Mouse (Mus musculus) ovary, postnatal 10 days (tissue): ENCODE measurements around the gene Stpg1.

Experiments
- DNase-seq: peaks from one replicate; pipeline ENCODE4 v3.0.0; 2022; ENCODE audit warnings: low spot score

Gene Stpg1

DNA sequence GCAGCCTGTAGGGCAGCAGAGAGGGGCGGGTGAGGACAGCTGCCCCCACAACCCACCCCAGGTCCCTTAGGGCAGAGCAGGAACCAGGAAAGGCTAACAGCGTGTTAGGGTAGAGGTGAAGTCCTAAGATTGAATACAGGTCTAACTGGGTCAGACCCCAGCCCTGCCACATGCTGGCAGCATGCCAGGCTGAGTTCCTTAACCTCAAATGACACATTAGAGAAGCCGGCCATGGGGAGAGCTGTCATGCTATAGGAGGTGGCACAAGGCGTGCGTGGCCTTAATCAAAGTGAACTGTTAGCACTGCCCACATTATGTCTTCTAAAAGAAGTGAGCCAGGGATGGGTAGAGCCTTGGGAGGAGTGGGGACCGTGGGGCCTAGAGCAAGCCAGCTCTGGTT is 54.7 kb downstream of the Stpg1 start:
- DNase-seq, result no peak

DNA sequence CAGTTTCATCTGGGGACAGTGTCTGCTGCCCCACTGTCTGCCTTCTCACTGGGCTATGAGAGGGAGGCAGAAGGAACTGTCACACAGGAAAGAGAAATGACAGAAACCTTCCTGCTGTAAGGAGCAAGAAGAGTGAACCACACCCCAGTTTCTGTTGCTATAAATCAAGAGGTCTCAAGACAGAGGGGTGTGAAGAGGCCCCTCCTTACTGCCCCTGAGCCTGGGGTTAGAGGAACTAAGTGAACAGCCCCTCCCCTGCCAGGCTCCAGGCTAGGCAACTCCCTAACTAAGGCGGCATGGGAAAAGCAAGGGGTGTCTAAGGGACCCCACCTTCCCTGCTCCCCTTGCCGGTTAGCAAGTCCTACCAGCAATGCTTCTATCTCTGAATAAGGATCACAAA is 69.2 kb downstream of the Stpg1 start:
- DNase-seq, result no peak

DNA sequence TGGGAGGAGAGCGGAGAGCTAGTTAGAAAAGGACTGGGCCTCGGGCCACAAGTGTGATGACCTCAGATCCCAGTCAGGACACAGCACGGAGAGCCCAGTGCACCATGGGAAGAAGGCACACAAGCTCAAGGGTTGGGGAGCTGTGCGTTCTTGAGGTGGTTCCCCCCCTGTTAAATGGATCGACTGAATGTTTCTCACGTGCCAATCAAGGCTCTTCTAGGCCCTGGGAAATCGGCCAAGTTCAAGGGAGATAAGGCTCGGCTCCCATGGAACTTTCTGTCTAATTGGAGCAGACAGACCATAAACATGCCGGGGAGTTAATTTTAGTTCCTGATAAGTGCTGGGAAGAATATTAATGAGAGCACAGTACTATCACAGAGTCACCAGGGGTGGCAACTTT is 70.8 kb downstream of the Stpg1 start:
- no peak for DNase-seq

DNA sequence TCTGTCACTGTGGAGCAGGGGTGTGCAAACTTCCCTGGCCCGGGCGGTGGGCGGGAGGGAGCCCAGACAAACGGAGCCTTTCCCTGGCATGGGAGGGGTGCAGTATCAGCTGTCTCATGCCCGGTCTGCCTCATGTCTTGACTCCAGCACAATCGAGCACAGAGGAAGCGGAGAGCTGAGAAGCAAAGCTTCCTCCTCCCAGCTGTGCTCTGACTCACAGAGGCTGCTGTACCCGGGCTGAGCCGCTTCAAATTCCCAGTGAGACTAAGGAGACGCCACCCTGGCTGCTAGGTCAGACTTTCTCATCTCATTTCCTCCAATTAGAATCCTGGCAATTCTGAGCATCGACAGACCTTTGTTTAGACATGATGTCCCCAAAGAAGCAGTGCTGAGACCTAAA is 72.5 kb downstream of the Stpg1 start:
- DNase-seq, result no peak

DNA sequence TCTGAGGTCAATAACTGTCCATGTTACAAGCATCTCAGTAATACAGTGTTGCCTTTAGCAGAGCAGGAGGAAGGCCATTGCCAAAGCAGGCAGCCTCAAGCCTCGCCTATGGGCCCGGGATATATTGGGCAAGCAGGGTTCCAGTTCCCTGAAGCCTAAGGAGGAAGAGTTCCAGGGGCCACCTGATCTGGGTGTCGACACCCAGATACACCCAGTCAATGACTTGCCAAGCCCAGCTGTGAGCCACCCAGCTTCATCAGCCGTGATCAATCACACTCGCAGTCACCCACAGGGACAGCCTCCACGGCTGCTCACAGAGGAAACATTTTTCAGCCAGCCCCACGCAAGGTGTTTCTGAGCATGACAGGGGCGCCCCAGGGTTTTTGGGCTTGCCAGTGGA is 72.9 kb downstream of the Stpg1 start:
- DNase-seq, result no peak

DNA sequence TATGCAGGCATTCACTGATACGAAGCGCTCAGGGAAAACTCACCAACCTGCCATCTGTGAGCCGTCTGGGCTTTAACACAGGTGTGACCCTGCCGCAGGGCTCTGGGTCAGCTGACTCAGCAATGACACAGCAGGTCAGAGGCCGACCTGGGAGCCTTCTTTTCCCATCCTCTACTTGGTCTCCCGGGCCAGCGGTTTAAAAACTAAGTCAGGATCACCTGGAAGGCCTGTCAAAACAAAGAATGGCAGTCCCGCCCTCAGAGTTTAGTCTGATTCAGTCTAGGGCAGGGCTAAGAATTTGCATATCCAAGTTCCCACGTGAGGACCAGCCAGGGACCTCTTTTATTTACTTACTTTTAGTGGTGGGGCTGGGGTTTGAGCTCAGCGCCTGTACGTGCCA is 74.6 kb downstream of the Stpg1 start:
- DNase-seq, result no peak

DNA sequence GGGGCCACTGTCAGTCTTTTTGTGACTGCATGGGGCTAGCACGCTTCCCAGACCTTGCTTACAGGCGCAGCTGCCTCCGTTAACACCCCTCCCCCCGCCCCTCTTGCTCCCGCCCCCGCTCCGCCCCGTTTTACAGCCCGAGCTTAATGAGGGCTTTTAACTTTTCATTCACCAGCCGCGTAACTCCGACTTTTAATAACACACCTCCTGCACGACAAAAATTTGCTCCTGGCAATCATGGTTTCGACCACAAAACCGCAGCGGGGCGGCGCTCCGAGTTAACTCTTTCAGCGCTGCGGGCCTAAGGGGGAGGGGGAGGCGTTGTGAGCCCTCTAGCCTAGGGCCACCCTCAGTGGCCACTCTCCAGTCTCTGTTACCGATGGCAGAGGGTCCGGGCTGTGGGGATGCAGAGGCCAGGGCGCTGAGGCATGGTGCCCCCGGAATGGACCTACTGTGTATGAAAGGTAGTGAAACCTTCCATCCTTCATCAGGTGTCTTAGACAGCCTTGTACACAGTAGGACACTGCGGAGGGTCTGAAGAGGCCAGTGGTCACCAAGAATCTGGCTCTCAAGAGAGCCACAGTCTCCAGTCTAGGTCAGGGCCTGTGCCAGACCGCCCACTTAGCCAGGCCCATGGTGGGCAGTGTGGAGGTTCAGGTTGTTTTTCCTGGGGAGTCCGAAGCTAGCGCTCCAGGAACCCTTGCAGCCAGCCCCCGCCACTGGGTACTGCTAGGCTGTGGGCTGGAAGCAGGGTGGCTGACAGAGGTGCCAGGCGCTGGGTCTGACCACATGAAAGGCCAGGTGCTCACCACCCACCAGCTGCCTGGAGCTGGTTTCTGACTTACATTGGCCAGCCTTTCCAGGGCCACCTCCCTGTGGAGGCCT is 75.8 kb downstream of the Stpg1 start:
- DNase-seq, result no peak

DNA sequence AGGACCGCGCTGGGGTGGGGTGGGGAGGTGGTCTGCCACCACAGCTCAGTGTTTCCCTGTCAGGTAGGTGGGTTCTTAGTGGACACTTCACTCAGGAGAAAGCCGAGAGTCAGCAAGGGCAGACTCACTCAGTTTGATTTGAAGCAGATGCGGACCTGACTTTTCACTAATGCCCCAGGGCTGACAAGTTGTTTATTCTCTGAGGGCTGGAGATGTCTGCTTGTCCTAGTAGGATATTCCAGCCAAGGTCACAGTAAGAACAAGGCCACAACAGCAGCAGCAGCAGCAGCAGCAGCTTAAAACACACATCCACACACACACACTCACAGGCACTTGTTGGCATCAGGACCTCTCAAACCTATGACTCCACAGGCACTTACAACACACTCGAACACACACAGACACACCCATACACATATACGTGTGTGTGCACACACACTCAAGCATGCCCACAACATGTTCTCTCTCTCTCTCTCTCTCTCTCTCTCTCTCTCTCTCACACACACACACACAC is 76.5 kb downstream of the Stpg1 start:
- no peak for DNase-seq

DNA sequence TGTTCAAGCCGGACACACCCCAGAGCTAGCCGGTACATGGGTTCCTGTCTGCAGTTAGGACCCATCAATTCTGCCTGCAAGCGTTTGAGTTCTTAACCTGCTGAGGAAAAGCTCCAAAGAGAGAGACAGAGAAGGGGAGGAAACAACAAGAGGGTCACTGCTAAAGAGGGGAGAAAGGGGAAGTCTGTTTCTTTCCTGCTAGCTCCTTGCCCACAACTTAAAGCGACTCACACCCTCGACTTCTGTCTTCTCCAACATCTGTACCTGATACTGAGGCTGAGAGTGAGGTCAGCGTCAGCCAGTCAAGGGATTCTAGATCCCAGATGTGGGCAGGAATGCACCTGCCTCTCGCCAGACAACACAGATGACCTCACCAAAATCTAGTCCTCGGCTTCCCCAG is 77.7 kb downstream of the Stpg1 start:
- no peak for DNase-seq

DNA sequence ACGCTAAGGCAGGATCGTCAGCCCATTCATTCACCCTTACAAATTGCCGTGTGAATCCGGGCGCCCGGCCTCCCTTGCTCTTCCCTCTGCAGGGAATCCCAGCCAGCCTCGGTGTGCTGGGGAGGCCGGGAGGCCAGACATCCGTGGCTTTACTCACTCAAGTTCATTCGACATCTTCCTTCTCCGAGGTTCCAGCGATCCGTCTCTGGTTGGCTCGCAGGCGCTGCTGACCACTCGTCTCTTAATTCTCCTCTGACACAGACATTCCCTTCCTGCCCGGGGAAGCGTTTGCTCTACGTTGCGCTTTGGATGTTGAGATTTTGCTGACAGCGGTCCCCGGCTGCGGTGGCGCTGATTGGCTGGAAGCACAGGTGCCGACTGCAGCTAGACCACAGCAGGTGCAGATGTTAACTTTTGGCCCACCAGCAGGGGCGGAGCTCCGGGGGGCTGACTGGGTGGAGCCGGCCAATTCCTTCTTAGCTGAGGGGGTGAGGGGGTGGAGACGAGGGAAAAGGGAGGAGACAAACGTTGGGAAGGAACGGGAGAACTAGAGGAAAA is 78.7 kb downstream of the Stpg1 start, which contains the start of gene Grhl3:
Gene Grhl3 (minus strand): TSS at position 380 of the 558 bp plus-strand sequence.
- DNase-seq, result no peak

DNA sequence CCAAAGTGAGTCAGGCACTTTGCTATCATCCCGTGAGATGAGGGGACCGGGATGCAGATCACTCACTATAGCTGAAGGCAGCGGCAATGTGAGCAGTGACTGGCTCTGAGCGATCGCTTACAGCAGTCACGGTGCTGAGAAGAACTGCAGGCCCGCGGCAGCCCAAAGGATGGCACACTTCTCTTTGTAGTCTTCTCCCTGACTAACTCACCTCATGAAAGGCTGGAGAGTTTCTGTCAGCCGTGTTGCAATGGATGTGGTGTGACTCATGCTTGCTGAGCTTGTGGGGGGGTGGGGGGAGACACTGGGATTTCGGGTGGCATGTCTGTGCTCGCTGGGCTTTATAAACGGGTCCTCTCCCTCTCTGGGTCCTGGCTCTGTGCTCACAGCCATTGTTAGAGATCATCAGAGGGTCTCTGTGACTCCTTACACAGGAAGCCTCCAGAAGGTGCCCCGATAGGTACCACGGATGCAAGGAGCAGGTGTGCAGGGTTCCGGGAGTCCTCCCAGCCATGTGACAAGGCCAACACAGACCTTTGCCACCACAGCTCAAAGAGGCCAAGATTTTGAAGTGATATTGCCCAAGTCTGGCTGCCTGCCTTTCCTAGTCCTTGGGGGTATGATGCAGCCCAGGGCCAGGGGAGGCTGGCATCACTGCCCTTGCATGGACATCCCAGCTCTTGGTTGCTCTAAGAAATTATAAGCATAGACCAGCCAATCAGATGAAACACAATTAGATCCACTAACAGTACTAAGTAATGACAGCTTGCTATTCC is 81.0 kb downstream of the Stpg1 start:
- no peak for DNase-seq

DNA sequence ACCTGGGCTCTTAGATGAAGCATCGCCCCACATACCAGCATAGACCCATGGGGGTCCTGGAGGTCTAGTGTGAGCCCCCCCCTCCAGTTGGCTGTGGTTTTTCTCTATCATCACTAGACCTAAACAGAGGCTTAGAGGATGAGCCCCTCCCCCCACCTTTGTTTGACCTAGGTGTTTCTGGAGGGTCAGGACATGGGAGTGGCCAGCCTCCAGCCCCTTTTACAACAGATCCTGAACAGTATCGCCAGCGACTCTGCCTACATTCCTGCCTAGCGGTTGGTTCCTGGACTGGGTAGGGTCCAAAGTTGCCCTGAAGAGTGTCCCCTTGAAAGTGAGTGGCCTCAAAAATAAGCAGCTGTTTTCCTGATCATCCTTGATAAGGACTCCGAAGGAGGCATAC is 83.9 kb downstream of the Stpg1 start:
- DNase-seq, result no peak

DNA sequence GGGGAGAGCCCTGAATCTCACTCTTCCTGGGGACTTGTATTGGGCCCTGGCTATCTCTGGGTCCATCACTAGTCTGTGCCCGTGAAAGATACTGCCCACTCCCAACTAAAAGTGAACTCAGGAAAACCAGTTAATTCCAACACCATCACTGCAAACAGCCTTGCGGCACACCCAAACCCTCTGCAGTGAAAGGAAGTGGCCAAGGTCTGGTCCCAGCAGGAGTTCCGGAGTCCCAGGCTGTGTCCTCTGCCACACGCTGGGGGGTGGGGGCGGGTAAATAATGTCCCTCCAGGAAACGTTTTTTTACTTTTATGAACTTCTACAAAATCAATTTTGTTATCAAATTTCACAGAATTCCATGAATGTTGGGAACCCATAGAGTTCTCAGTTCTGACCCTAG is 85.1 kb downstream of the Stpg1 start:
- no peak for DNase-seq

DNA sequence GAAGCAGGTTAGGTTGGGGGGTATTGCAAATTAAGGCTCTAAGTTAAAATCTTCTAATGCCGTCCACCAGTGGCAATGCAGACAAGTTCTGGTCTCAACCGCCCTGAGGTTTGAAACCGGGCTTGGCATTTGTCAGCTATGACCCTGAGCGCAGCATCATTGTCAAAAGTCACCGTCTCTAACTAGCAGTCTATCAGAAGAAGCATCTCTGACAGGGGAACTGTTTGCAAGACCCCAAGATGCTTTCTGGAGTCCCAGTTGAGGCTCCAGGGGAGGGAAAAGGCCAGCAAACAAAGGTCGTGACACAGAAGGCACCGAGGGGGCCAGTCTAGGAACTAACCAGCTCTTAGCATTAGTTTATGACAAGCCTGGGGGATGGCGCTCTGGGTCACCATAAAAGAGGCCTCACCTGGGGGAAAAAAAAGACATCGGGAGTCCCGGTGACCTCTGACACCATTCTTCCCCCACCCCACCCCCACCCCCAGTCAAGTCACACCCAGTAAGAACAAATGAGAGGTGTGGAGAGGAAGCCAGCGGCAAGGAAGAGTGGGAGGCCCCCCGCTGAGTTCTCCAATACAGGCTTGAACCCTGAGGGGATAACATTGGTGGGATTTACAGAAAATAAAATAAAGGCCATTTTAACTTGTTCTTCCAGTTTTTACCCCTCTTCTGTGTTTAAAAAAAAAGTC is 86.8 kb downstream of the Stpg1 start:
- no peak for DNase-seq

DNA sequence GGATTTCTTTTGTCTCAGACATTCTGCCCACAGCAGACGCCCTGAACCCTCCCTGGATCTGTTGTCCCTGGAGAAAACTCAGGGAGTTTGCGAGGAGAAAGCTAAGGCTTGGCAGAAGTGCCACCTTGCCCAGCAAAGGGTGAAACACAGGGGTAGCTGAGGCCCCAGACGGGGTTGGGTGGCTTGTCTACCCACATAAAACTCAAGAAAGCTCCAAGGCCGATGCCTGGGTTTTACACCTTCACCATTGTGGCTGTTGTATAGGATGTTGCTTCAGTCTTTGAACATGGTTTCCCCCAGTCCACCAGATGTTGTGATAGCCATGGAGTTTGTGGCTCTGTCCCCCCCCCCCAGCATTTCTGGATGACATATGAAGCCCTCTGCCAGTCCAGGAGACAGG is 90.2 kb downstream of the Stpg1 start:
- DNase-seq, result no peak
